Mouse (Mus musculus) kidney, postnatal 0 days (tissue): ENCODE measurements around the gene Zmiz1. TPM values are rescaled to one million over a fixed set of nuclear protein-coding genes. Genes with fewer than 3 reads are reported as not detected.

ENCODE experiments used
- ATAC-seq: fragments of 200-750 bp; cut with Nextera tagmentation; replicated peaks from 2 replicates; pipeline ENCODE4 v1.8.0; 2017; ENCODE audit warnings: low read depth, moderate number of reproducible peaks, moderate TSS enrichment, moderate library complexity; ENCODE audit not compliant: low FRiP score
- DNase-seq: peaks from one replicate; pipeline ENCODE4 v3.0.0-alpha.2; 2016; ENCODE audit warnings: low spot score
- H3K27ac ChIP-seq: fragments of 300-500 bp; sonication (generic); 2 replicates; pipeline ENCODE4 v1.5.1; 2014; ENCODE audit warnings: mild to moderate bottlenecking
- H3K27me3 ChIP-seq: fragments of 300-500 bp; sonication (generic); 2 replicates; pipeline ENCODE4 v1.6.1; 2014; ENCODE audit warnings: low read length, mixed read lengths; ENCODE audit not compliant: insufficient read depth
- H3K36me3 ChIP-seq: fragments of 300-500 bp; sonication (generic); 2 replicates; pipeline ENCODE4 v1.6.1; 2014; ENCODE audit warnings: low read length, mixed read lengths; ENCODE audit not compliant: insufficient read depth
- H3K4me1 ChIP-seq: fragments of 300-500 bp; sonication (generic); replicated peaks from 2 replicates; pipeline ENCODE4 v1.6.1; 2014; ENCODE audit warnings: antibody characterized with exemption, low read length, mixed read lengths; ENCODE audit not compliant: insufficient read depth
- H3K4me2 ChIP-seq: fragments of 300-500 bp; sonication (generic); 2 replicates; pipeline ENCODE4 v1.6.1; 2014; ENCODE audit warnings: mild to moderate bottlenecking, low read length, moderate library complexity, mixed read lengths
- H3K4me3 ChIP-seq: fragments of 300-500 bp; sonication (generic); replicated peaks from 2 replicates; pipeline ENCODE4 v1.5.1; 2014; ENCODE audit warnings: low read depth, low read length
- H3K9ac ChIP-seq: fragments of 300-500 bp; sonication (generic); 2 replicates; pipeline ENCODE4 v1.6.1; 2014; ENCODE audit warnings: low read depth, low read length
- H3K9me3 ChIP-seq: fragments of 300-500 bp; sonication (generic); replicated peaks from 2 replicates; pipeline ENCODE4 v1.6.1; 2016; ENCODE audit warnings: low read length, inconsistent platforms, mixed read lengths
- CTCF ChIP-seq: IDR thresholded peaks from 2 replicates; pipeline ENCODE4 v1.5.1; 2016; ENCODE audit warnings: antibody characterized with exemption, low read depth, mild to moderate bottlenecking, moderate library complexity
- WGBS: fragments of 180-500 bp; shearing (Covaris S2); extraction: QIAGEN DNeasy Blood & Tissue Kit; methylation state at CpG from one replicate; pipeline ENCODE4 v1.1.7; 2014; 5-methylcytosine and 5-hydroxymethylcytosine counted together
- polyA plus RNA-seq: library from polyadenylated mRNA; unstranded; fragments of >200 nt; fragmentation: Nextera tagmentation; extraction: Ambion mirVana; gene quantifications from 2 replicates; pipeline ENCODE4 v1.2.1, GENCODE M21; 2015

Gene Zmiz1
- polyA plus RNA-seq, 1 experiment from 2014 or later = 25.0 TPM

DNA sequence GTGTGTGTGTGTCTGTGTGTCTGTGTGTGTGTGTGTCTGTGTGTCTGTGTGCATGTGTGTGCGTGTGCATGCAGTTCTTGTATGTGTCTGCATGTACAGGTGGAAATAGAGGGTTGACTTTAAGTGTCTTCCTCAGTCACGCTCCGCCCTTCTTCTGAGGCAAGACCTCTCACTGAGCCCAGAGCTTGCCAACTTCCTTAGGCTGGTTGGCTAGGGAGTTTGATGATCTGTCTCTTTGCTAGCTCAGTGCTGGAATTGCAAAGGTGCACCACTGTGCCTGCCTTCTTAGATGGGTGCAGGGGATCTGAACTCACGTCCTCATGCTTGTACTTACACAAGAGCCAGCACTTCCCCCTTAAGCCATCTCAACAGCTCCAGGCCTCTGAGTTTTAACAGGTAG, 84.1 kb downstream of the Zmiz1 start:
- H3K4me3 ChIP-seq = no peak overlapping the region
- no peaks in the 10 kb centered on the region for H3K27me3 ChIP-seq
- H3K9me3 ChIP-seq = no peaks in the 10 kb centered on the region
- whole genome bisulfite sequencing = 95% methylated on average over 4 of the region's 4 CpGs
- ATAC-seq (no peak), DNase-seq (no peak)
- H3K9ac ChIP-seq = no peak overlapping the region
- H3K27ac ChIP-seq = no peak overlapping the region
- H3K4me1 ChIP-seq = peaks cover 23% of the 10 kb centered on the region
- no peak for TF ChIP-seq CTCF
- H3K4me2 ChIP-seq = no peak overlapping the region
- peaks cover 27% of the 10 kb centered on the region for H3K36me3 ChIP-seq

GRCm38 (mm10) chr14:25543927-25544326, 84.9 kb downstream of the Zmiz1 start:
- no peak for DNase-seq
- no peaks in the 10 kb centered on the region for H3K9me3 ChIP-seq
- peaks cover 31% of the 10 kb centered on the region for H3K4me1 ChIP-seq
- no peak for TF ChIP-seq CTCF
- no peaks in the 10 kb centered on the region for H3K27me3 ChIP-seq
- H3K4me2 ChIP-seq = no peak overlapping the region
- WGBS = 91% methylated on average over 4 of the region's 4 CpGs
- no peak overlapping the region for H3K4me3 ChIP-seq
- no peak for ATAC-seq
- H3K36me3 ChIP-seq = peaks cover 27% of the 10 kb centered on the region
- no peak overlapping the region for H3K27ac ChIP-seq
- no peak overlapping the region for H3K9ac ChIP-seq

GRCm38 (mm10) chr14:25546852-25547621, 88.1 kb downstream of the Zmiz1 start:
- Histone ChIP-seq H3K4me1 (peaks cover 33% of the 10 kb centered on the region), H3K27ac (no peak overlapping the region), H3K4me3 (no peak overlapping the region), H3K4me2 (no peak overlapping the region), H3K9me3 (no peaks in the 10 kb centered on the region), H3K36me3 (0 out of 2 replicates have a peak, but pooled peaks cover 17% of the 10 kb centered on the region), H3K27me3 (no peaks in the 10 kb centered on the region), H3K9ac (no peak overlapping the region)
- no peak for DNase-seq
- no peak for TF ChIP-seq CTCF
- ATAC-seq = no peak
- 34% methylated on average over 14 of the region's 14 CpGs for WGBS

DNA sequence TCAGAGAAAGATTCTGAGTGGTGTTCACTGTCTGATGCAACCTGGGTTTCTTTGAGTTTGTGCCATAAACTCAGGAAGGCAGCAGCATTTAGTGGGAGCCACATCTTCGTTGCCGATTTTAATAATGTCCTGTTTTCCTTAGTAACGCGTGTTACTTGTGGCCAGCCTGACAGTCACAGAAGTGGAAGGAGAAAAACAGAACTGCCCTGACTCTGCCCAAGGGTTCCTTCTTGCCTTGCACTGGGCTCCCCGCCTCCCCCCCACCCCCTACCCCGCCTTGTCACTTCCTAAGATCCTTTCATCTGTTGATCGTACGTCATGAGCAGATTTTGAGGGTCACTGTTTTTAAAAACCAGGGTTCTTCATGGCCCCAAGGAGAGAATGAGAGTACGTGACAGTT, 88.9 kb downstream of the Zmiz1 start:
- H3K4me2 ChIP-seq = no peak overlapping the region
- H3K4me3 ChIP-seq = no peak overlapping the region
- H3K9ac ChIP-seq = no peak overlapping the region
- 54% methylated on average over 9 of the region's 9 CpGs for WGBS
- H3K27me3 ChIP-seq = no peaks in the 10 kb centered on the region
- ATAC-seq = no peak
- H3K4me1 ChIP-seq = peaks cover 33% of the 10 kb centered on the region
- no peak for TF ChIP-seq CTCF
- H3K27ac ChIP-seq = no peak overlapping the region
- no peak for DNase-seq
- H3K36me3 ChIP-seq = 0 out of 2 replicates have a peak, but pooled peaks cover 17% of the 10 kb centered on the region
- no peaks in the 10 kb centered on the region for H3K9me3 ChIP-seq

DNA sequence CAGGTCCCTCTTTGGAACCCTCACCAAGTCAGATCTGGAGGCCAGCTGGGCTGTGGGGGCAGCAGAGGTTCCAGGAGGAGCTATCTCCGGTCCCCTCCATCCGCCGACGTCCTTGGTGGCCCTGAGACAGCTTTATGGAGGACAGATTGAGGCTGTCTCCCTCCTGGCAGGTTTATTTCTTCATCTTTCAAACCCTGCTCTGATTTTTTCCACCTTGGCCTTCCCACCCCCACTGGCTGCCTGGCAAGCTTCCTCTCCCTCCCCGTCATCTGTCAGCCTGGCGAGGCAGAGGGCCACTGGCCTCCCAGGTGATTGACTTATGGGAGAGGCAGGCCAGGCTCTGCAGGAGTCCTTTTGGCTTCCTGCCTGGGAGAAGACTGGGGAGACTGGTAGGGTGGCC, 89.7 kb downstream of the Zmiz1 start:
- no peaks in the 10 kb centered on the region for H3K9me3 ChIP-seq
- TF ChIP-seq CTCF = no peak
- no peak for ATAC-seq
- H3K4me1 ChIP-seq = peaks cover 38% of the 10 kb centered on the region
- H3K9ac ChIP-seq = no peak overlapping the region
- no peak overlapping the region for H3K4me2 ChIP-seq
- H3K36me3 ChIP-seq = 0 out of 2 replicates have a peak, but pooled peaks cover 17% of the 10 kb centered on the region
- no peaks in the 10 kb centered on the region for H3K27me3 ChIP-seq
- H3K27ac ChIP-seq = no peak overlapping the region; the same call in 1 of the 2 replicates
- no peak overlapping the region for H3K4me3 ChIP-seq
- 29% methylated on average over 6 of the region's 6 CpGs for WGBS
- DNase-seq = peak; percentile 72

DNA sequence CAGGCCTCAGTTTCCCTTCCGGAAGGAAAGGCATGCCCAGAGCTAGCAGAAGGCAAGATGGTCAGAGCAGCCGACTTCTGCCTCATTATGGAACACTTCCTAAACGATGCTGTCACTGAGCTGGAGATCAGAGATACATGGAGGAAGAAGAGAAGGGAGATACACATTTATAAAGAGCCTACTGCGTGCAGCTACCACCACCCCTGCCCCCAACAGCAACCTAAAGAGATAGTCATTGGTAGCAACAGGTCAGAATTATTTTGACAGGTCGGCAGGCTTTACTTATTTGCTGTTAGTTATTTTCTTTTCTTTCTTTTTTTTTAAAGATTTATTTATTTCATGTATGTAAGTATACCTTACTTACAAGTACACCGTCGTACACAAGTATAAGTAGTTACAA, 90.1 kb downstream of the Zmiz1 start:
- H3K27me3 ChIP-seq = no peaks in the 10 kb centered on the region
- no peaks in the 10 kb centered on the region for H3K9me3 ChIP-seq
- no peak for DNase-seq
- TF ChIP-seq CTCF = no peak
- H3K27ac ChIP-seq = no peak overlapping the region
- H3K9ac ChIP-seq = no peak overlapping the region
- no peak overlapping the region for H3K4me2 ChIP-seq
- WGBS = 68% methylated on average over 7 of the region's 7 CpGs
- no peak for ATAC-seq
- H3K4me3 ChIP-seq = no peak overlapping the region
- peaks cover 40% of the 10 kb centered on the region for H3K4me1 ChIP-seq
- 0 out of 2 replicates have a peak, but pooled peaks cover 17% of the 10 kb centered on the region for H3K36me3 ChIP-seq
